ENCODE assay signal across 22 mouse cellular contexts in the genomic region with DNA sequence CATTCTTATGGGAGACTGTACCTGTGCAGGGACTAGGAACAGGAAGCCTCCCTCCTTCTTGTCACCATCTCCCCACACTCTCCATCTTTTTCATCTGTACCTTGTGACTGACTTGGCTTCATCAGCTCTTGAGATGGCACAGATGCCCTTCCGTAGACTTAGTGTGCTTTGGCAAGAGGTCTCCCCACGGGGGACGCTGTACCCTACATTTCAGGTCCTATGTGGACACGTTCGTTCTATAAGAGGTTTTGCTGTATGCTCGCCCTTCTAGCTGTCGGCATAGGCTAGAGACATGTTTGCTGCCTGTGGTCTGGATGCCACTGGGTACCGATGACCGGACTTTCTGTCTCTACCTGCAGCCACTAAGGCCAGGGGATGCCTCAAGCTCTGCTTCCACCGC. TPM values are rescaled to one million over a fixed set of nuclear protein-coding genes. Genes with fewer than 3 reads are reported as not detected.
A peak's percentile ranks its signal among the peaks of the same experiment; 100 is the strongest.
DNase-seq lines count a peak whose midpoint lies in the region; ATAC-seq lines count a peak whose summit lies in the region.
"Had no signal": no experiment of that assay in that cellular context is flagged by ENCODE, and none has a peak within 500 bp of the region (broad histone marks: within the 10 kb centered on the region; RNA-seq: fewer than 3 reads in every experiment).

No protein-coding gene starts in this region.

- DNase-seq in heart, adult 11 months = peak; percentile 93
- DNase-seq in heart, adult 9 months (ENCODE audit: low spot score in 2 of 2) = no peak
- no peak for DNase-seq in heart, postnatal 14 days
- no peak for DNase-seq in lung, postnatal 10 days
- peak; percentile 26 for DNase-seq in naive thymus-derived CD4-positive, alpha-beta T cell, adult 2 months (ENCODE audit: low read depth)
- DNase-seq in retina, embryonic 14.5 days (ENCODE audit: low spot score) = no peak
- DNase-seq: adrenal gland, postnatal 10 days; cerebellum, adult 11-12 months; cerebellum, adult 9-10 months; cerebellum, postnatal 25 days; gastrocnemius, postnatal 14 days; kidney, adult 18-20 months had no signal

- peak overlapping the region; percentile 56; the same call in 1 of the 2 replicates for H3K4me2 ChIP-seq in heart, embryonic 12.5 days
- no peak overlapping the region for H3K4me2 ChIP-seq in lung, embryonic 15.5 days
- H3K4me2 ChIP-seq: embryonic facial prominence, embryonic 13.5 days; forebrain, embryonic 12.5 days; hindbrain, embryonic 13.5 days; intestine, embryonic 15.5 days had no signal

- WGBS in heart, embryonic 12.5 days = 86% methylated on average over 10 of the region's 10 CpGs
- 90% methylated on average over 10 of the region's 10 CpGs for WGBS in lung, embryonic 15.5 days

- H3K4me3 ChIP-seq in heart, embryonic 12.5 days = no peak overlapping the region
- no peak overlapping the region for H3K4me3 ChIP-seq in lung, embryonic 15.5 days
- H3K4me3 ChIP-seq: embryonic facial prominence, embryonic 13.5 days; forebrain, embryonic 12.5 days; hindbrain, embryonic 13.5 days; intestine, embryonic 15.5 days had no signal

- peaks cover 17% of the 10 kb centered on the region for H3K27me3 ChIP-seq in heart, embryonic 12.5 days (replicated peaks)
- H3K27me3 ChIP-seq in lung, embryonic 15.5 days = no peaks in the 10 kb centered on the region
- H3K27me3 ChIP-seq: intestine, embryonic 15.5 days had no signal

- H3K4me1 ChIP-seq in heart, embryonic 12.5 days (replicated peaks) = peaks cover 47% of the 10 kb centered on the region
- H3K4me1 ChIP-seq in lung, embryonic 15.5 days = peaks cover 58% of the 10 kb centered on the region

- no peak for ATAC-seq in heart, embryonic 12.5 days (ENCODE audit: insufficient number of reproducible peaks, low FRiP score)
- ATAC-seq in lung, embryonic 15.5 days (ENCODE audit: borderline replicate concordance, extremely low read depth, low FRiP score, low TSS enrichment) = no peak
- ATAC-seq: forebrain, embryonic 16.5 days; intestine, embryonic 15.5 days had no signal

- H3K27ac ChIP-seq in heart, embryonic 12.5 days (ENCODE audit: poor library complexity, severe bottlenecking) = peak overlapping the region; percentile 90
- peak overlapping the region; percentile 96; the same call in 1 of the 2 replicates for H3K27ac ChIP-seq in lung, embryonic 15.5 days
- H3K27ac ChIP-seq: embryonic facial prominence, embryonic 13.5 days; forebrain, embryonic 12.5 days; hindbrain, embryonic 13.5 days; intestine, embryonic 15.5 days had no signal

- 0 out of 2 replicates have a peak overlapping the region, but pooled peaks have one; percentile 1 for H3K9ac ChIP-seq in heart, embryonic 12.5 days
- no peak overlapping the region for H3K9ac ChIP-seq in lung, embryonic 15.5 days
- H3K9ac ChIP-seq: embryonic facial prominence, embryonic 13.5 days; forebrain, embryonic 12.5 days; hindbrain, embryonic 13.5 days; intestine, embryonic 15.5 days had no signal

- intact Hi-C loops in heart, postnatal 14 days (cut with DNase I) = loop anchor here (5.0 kb wide), 1 partner anchor 35 kb away; no protein-coding TSS in a partner anchor

- no peaks in the 10 kb centered on the region for H3K9me3 ChIP-seq in heart, embryonic 12.5 days (replicated peaks)
- no peaks in the 10 kb centered on the region for H3K9me3 ChIP-seq in lung, embryonic 15.5 days
- H3K9me3 ChIP-seq: embryonic facial prominence, embryonic 13.5 days; forebrain, embryonic 12.5 days; hindbrain, embryonic 13.5 days; intestine, embryonic 15.5 days had no signal

- H3K36me3 ChIP-seq in heart, embryonic 12.5 days = no peaks in the 10 kb centered on the region
- no peaks in the 10 kb centered on the region for H3K36me3 ChIP-seq in lung, embryonic 15.5 days
- H3K36me3 ChIP-seq: embryonic facial prominence, embryonic 13.5 days; forebrain, embryonic 12.5 days; hindbrain, embryonic 13.5 days; intestine, embryonic 15.5 days had no signal

RNA-seq across cellular contexts. Expression of a gene that starts 6.8 kb away (rescaled TPM):
- polyA plus RNA-seq in heart, embryonic 12.5 days (2016; fragmentation: Nextera tagmentation; extraction: Ambion mirVana) = 1.7 and 3.0 TPM in 2 replicates
- total RNA-seq in heart, postnatal 14 days (2021) = 1 to 10 TPM in 1 of 2 experiments, under 1 TPM in 1; 0.63 to 2.0 TPM
- polyA plus RNA-seq in lung, embryonic 15.5 days (2015; fragmentation: Nextera tagmentation; extraction: Ambion mirVana) = 8.1 and 10.7 TPM in 2 replicates
- total RNA-seq: MEL had no signal
- polyA plus RNA-seq: C2C12 had no signal

RNA-seq across cellular contexts. Expression of a gene that starts 27.6 kb away (rescaled TPM):
- polyA plus RNA-seq in heart, embryonic 12.5 days (2016; fragmentation: Nextera tagmentation; extraction: Ambion mirVana) = 351 and 387 TPM in 2 replicates
- 100 to 1,000 TPM; 110 to 117 TPM for total RNA-seq in heart, postnatal 14 days (2021)
- polyA plus RNA-seq in lung, embryonic 15.5 days (2015; fragmentation: Nextera tagmentation; extraction: Ambion mirVana) = 541 and 580 TPM in 2 replicates

RNA-seq across cellular contexts. Expression of a gene that starts 28.3 kb away (rescaled TPM):
- 0.24 and 0.33 TPM in 2 replicates for polyA plus RNA-seq in heart, embryonic 12.5 days (2016; fragmentation: Nextera tagmentation; extraction: Ambion mirVana)
- total RNA-seq in heart, postnatal 14 days (2021) = under 1 TPM in 1 of 2 experiments, not detected in 1; 0.15 TPM
- 0.24 and 0.47 TPM in 2 replicates for polyA plus RNA-seq in lung, embryonic 15.5 days (2015; fragmentation: Nextera tagmentation; extraction: Ambion mirVana)
- total RNA-seq: gastrocnemius, postnatal 14 days; granulocyte monocyte progenitor cell, adult 5-6 weeks; MEL had no signal
- polyA plus RNA-seq: C2C12 had no signal

RNA-seq across cellular contexts. Expression of a gene that starts 45.8 kb away (rescaled TPM):
- 11.4 and 11.8 TPM in 2 replicates for polyA plus RNA-seq in heart, embryonic 12.5 days (2016; fragmentation: Nextera tagmentation; extraction: Ambion mirVana)
- under 1 TPM; 0.49 to 0.76 TPM for total RNA-seq in heart, postnatal 14 days (2021)
- polyA plus RNA-seq in lung, embryonic 15.5 days (2015; fragmentation: Nextera tagmentation; extraction: Ambion mirVana) = 21.7 and 22.5 TPM in 2 replicates
- total RNA-seq: granulocyte monocyte progenitor cell, adult 5-6 weeks had no signal

RNA-seq across cellular contexts. Expression of a gene that starts 52.3 kb away (rescaled TPM):
- 0.95 and 1.3 TPM in 2 replicates for polyA plus RNA-seq in heart, embryonic 12.5 days (2016; fragmentation: Nextera tagmentation; extraction: Ambion mirVana)
- total RNA-seq in heart, postnatal 14 days (2021) = 1 to 10 TPM in 1 of 2 experiments, under 1 TPM in 1; 0.98 to 1.1 TPM
- polyA plus RNA-seq in lung, embryonic 15.5 days (2015; fragmentation: Nextera tagmentation; extraction: Ambion mirVana) = 0.31 and 0.51 TPM in 2 replicates
- total RNA-seq: granulocyte monocyte progenitor cell, adult 5-6 weeks; MEL had no signal
- polyA plus RNA-seq: embryonic facial prominence, embryonic 13.5 days; forebrain, embryonic 12.5 days; forebrain, embryonic 16.5 days; hindbrain, embryonic 13.5 days had no signal

Comparison
In these comparisons a context has a peak if more than half of its experiments do, and no peak if none do; other contexts are left out.
1. DNase-seq: peak in heart, adult 11 months (single experiment) and naive thymus-derived CD4-positive, alpha-beta T cell, adult 2 months (single experiment); none in heart, adult 9 months (0 of 2), heart, postnatal 14 days (0 of 2), lung, postnatal 10 days (single experiment) and retina, embryonic 14.5 days (single experiment).